Mouse (Mus musculus) ES-E14 (cell line): ENCODE measurements at regions not wholly inside any gene's neighbourhood (a gene's known extent, or its start where the extent isn't known, plus 50 kb on each side); places are given as distances from the start of the nearest gene placed in this dataset.

ENCODE experiments used
- CHD2 ChIP-seq: IDR thresholded peaks from 2 replicates; pipeline ENCODE4 v1.6.1; 2014; ENCODE audit warnings: mild to moderate bottlenecking, low read depth, low read length, inconsistent platforms
- HCFC1 ChIP-seq: IDR thresholded peaks from 2 replicates; pipeline ENCODE4 v1.6.1; 2012; ENCODE audit warnings: low read length, inconsistent platforms, borderline replicate concordance; ENCODE audit not compliant: insufficient read depth
- MAFK ChIP-seq: IDR thresholded peaks from 2 replicates; pipeline ENCODE4 v1.6.1; 2014; ENCODE audit warnings: mild to moderate bottlenecking, low read depth, low read length, inconsistent platforms; ENCODE audit not compliant: insufficient read depth
- ZC3H11A ChIP-seq: IDR thresholded peaks from 2 replicates; pipeline ENCODE4 v1.6.1; 2012; ENCODE audit warnings: low read depth, mild to moderate bottlenecking, inconsistent platforms, low read length, borderline replicate concordance
- ZNF384 ChIP-seq: IDR thresholded peaks from 2 replicates; pipeline ENCODE4 v1.6.1; 2012; ENCODE audit warnings: low read depth, low read length, inconsistent platforms

DNA sequence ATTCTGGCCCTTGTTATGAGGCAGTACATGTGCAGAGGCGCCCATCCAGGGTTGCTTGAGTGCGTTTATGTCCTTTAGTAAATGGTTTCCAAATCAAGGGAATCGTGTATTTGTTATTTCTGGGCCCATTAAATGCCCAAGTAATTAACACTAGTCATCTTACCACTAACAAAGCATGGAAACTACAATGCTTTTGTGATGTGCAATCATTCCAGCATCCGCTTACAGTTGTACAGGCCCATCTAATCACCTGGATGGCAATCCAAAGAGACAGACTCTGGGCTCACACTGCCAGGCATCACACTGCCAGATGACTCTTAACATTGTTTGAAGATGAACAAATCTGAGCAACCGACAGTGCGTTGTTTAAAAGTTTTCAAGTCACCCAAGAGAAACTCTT is 113.6 kb upstream of the BC052040 start:
- TF ChIP-seq MAFK = no peak
- no peak for TF ChIP-seq ZNF384
- TF ChIP-seq ZC3H11A = no peak
- TF ChIP-seq HCFC1 = no peak
- no peak for TF ChIP-seq CHD2
